Mouse (Mus musculus): ENCODE measurements around the gene Crybg2. TPM values are rescaled to one million over a fixed set of nuclear protein-coding genes. Genes with fewer than 3 reads are reported as not detected.
A peak's percentile ranks its signal among the peaks of the same experiment; 100 is the strongest.

Crybg2 gene
- polyA plus RNA-seq, 1 experiment, result not detected

DNA sequence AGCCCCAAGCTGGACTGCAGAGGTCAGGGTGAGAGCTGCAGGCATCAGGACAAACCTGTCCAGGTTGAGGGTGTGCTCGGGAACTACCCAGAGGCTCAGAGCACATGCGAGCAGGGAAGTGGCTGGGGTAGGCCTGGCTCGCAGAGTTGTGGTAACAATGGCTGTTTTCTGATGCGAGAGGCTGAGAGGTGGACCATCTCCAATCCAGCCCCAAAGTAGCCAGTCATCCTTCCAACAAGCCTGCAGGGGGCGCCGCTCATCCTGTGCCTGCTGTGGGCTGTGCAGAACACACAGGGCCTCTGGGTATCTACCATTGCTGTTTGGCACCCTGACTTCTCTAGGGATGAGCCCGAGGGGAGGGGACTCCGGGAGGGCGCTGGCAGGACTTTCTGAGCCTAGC lies 59.0 kb downstream of the Crybg2 start:
- H3ac ChIP-seq (ENCODE audit: control insufficient read depth, insufficient read length, low read depth), result no peak overlapping the region
- no peaks in the 10 kb centered on the region for H3K79me2 ChIP-seq (ENCODE audit: control insufficient read depth, insufficient read depth)
- TF ChIP-seq CEBPB (IDR thresholded peaks at IDR 0.05; ENCODE audit: low read depth) (no peak), FOSL1 (IDR thresholded peaks at IDR 0.05; ENCODE audit: insufficient read depth, low read length, poor library complexity, severe bottlenecking) (no peak), USF1 (IDR thresholded peaks at IDR 0.05; ENCODE audit: low read depth) (no peak), CTCF (IDR thresholded peaks at IDR 0.05; ENCODE audit: control insufficient read depth, insufficient read depth, insufficient read length) (peak; percentile 15)
- no peaks in the 10 kb centered on the region for H3K79me3 ChIP-seq (ENCODE audit: low read depth)
- no peak overlapping the region for H3K4me3 ChIP-seq (ENCODE audit: insufficient read depth, poor library complexity, severe bottlenecking)
- no peaks in the 10 kb centered on the region for H3K36me3 ChIP-seq (ENCODE audit: control insufficient read depth, insufficient read depth)
- no peaks in the 10 kb centered on the region for H3K27me3 ChIP-seq (ENCODE audit: control insufficient read depth, insufficient read depth, insufficient read length)

- Histone ChIP-seq H3K79me3 (ENCODE audit: low read depth) (no peaks in the 10 kb centered on the region), H3K27me3 (ENCODE audit: control insufficient read depth, insufficient read depth, insufficient read length) (no peaks in the 10 kb centered on the region), H3K36me3 (ENCODE audit: control insufficient read depth, insufficient read depth) (no peaks in the 10 kb centered on the region), H3K4me3 (ENCODE audit: insufficient read depth, poor library complexity, severe bottlenecking) (no peak overlapping the region), H3K79me2 (ENCODE audit: control insufficient read depth, insufficient read depth) (no peaks in the 10 kb centered on the region), H3ac (ENCODE audit: control insufficient read depth, insufficient read length, low read depth) (no peak overlapping the region)
- no peak for TF ChIP-seq MYOG (IDR thresholded peaks at IDR 0.05; ENCODE audit: control insufficient read depth, extremely low read depth, insufficient read length)
- no peak for TF ChIP-seq FOSL1 (IDR thresholded peaks at IDR 0.05; ENCODE audit: insufficient read depth, low read length, poor library complexity, severe bottlenecking)
- no peak for TF ChIP-seq CEBPB (IDR thresholded peaks at IDR 0.05; ENCODE audit: low read depth)
- no peak for TF ChIP-seq MAX (IDR thresholded peaks at IDR 0.05)
- no peak for TF ChIP-seq MYOD1 (IDR thresholded peaks at IDR 0.05; ENCODE audit: control insufficient read depth, insufficient read length, low read depth)
- TF ChIP-seq CTCF (IDR thresholded peaks at IDR 0.05; ENCODE audit: control insufficient read depth, insufficient read depth, insufficient read length), result no peak
- no peak for TF ChIP-seq USF1 (IDR thresholded peaks at IDR 0.05; ENCODE audit: low read depth)
Measured at GRCm38 (mm10) chr4:134120192-134120805, 59.7 kb downstream of the Crybg2 start.

DNA sequence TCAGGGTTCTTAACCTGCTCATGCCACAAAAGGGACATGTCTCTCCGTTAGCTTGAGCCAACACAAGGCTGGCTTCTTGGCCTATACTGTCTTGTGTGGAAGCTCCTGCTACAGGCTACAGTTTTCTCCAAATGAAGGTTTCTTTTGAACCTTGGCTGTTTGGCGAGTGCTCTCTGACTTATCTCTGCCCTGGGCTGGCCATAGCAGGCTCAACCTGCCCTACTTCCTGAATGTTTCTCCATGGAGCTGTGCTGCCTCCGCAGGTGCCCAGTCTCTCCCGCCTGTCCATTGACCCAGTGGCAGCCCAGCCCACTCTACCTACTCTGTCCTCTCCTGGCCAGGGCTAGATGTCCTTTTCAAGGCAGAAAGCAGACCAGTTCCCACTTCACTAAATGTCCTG lies 60.3 kb downstream of the Crybg2 start:
- Histone ChIP-seq H3ac (ENCODE audit: control insufficient read depth, insufficient read length, low read depth) (no peak overlapping the region), H3K79me3 (ENCODE audit: low read depth) (no peaks in the 10 kb centered on the region), H3K27me3 (ENCODE audit: control insufficient read depth, insufficient read depth, insufficient read length) (no peaks in the 10 kb centered on the region), H3K79me2 (ENCODE audit: control insufficient read depth, insufficient read depth) (no peaks in the 10 kb centered on the region), H3K4me3 (ENCODE audit: insufficient read depth, poor library complexity, severe bottlenecking) (no peak overlapping the region), H3K36me3 (ENCODE audit: control insufficient read depth, insufficient read depth) (peaks cover under 1% of the 10 kb centered on the region)
- no peak for TF ChIP-seq CEBPB (IDR thresholded peaks at IDR 0.05; ENCODE audit: low read depth)
- no peak for TF ChIP-seq CTCF (IDR thresholded peaks at IDR 0.05; ENCODE audit: control insufficient read depth, insufficient read depth, insufficient read length)
- TF ChIP-seq MYOD1 (IDR thresholded peaks at IDR 0.05; ENCODE audit: control insufficient read depth, insufficient read length, low read depth), result no peak
- TF ChIP-seq USF1 (IDR thresholded peaks at IDR 0.05; ENCODE audit: low read depth), result no peak
- TF ChIP-seq MYOG (IDR thresholded peaks at IDR 0.05; ENCODE audit: control insufficient read depth, extremely low read depth, insufficient read length), result no peak
- no peak for TF ChIP-seq FOSL1 (IDR thresholded peaks at IDR 0.05; ENCODE audit: insufficient read depth, low read length, poor library complexity, severe bottlenecking)
- TF ChIP-seq MAX (IDR thresholded peaks at IDR 0.05), result no peak

DNA sequence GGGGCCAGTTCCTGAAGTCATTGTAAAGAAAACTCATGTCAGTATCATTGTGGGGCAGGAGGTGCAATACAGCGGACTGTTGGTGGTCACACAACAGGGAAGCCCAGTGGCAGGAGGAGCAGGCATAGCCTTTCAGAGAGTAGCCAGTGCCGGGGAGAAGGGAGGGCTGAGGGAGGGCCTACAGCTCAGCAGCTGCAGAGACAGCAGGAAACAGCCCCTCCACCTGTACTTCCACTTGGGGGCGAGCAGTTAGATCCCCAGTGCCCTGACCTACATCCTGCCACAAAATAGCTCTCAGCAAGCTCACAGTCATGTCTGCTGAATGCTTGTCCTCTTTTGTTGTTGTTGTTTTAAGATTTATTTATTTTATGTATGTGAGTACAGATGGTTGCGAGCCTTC lies 61.0 kb downstream of the Crybg2 start:
- H3K4me3 ChIP-seq (ENCODE audit: insufficient read depth, poor library complexity, severe bottlenecking), result no peak overlapping the region
- no peaks in the 10 kb centered on the region for H3K79me3 ChIP-seq (ENCODE audit: low read depth)
- H3K36me3 ChIP-seq (ENCODE audit: control insufficient read depth, insufficient read depth), result peaks cover 5% of the 10 kb centered on the region
- no peaks in the 10 kb centered on the region for H3K27me3 ChIP-seq (ENCODE audit: control insufficient read depth, insufficient read depth, insufficient read length)
- no peaks in the 10 kb centered on the region for H3K79me2 ChIP-seq (ENCODE audit: control insufficient read depth, insufficient read depth)
- no peak overlapping the region for H3ac ChIP-seq (ENCODE audit: control insufficient read depth, insufficient read length, low read depth)
- TF ChIP-seq MAX (IDR thresholded peaks at IDR 0.05) (no peak), FOSL1 (IDR thresholded peaks at IDR 0.05; ENCODE audit: insufficient read depth, low read length, poor library complexity, severe bottlenecking) (no peak), MYOD1 (IDR thresholded peaks at IDR 0.05; ENCODE audit: control insufficient read depth, insufficient read length, low read depth) (no peak), MYOG (IDR thresholded peaks at IDR 0.05; ENCODE audit: control insufficient read depth, extremely low read depth, insufficient read length) (no peak), CTCF (IDR thresholded peaks at IDR 0.05; ENCODE audit: control insufficient read depth, insufficient read depth, insufficient read length) (no peak), USF1 (IDR thresholded peaks at IDR 0.05; ENCODE audit: low read depth) (no peak)

GRCm38 (mm10) chr4:134122281-134122680 lies 61.7 kb downstream of the Crybg2 start:
- TF ChIP-seq FOSL1 (IDR thresholded peaks at IDR 0.05; ENCODE audit: insufficient read depth, low read length, poor library complexity, severe bottlenecking), result no peak
- TF ChIP-seq MAX (IDR thresholded peaks at IDR 0.05), result no peak
- no peak for TF ChIP-seq MYOG (IDR thresholded peaks at IDR 0.05; ENCODE audit: control insufficient read depth, extremely low read depth, insufficient read length)
- no peak for TF ChIP-seq CTCF (IDR thresholded peaks at IDR 0.05; ENCODE audit: control insufficient read depth, insufficient read depth, insufficient read length)
- TF ChIP-seq CEBPB (IDR thresholded peaks at IDR 0.05; ENCODE audit: low read depth), result no peak
- TF ChIP-seq USF1 (IDR thresholded peaks at IDR 0.05; ENCODE audit: low read depth), result no peak
- no peak for TF ChIP-seq MYOD1 (IDR thresholded peaks at IDR 0.05; ENCODE audit: control insufficient read depth, insufficient read length, low read depth)
- H3K79me3 ChIP-seq (ENCODE audit: low read depth), result peaks cover 1% of the 10 kb centered on the region

DNA sequence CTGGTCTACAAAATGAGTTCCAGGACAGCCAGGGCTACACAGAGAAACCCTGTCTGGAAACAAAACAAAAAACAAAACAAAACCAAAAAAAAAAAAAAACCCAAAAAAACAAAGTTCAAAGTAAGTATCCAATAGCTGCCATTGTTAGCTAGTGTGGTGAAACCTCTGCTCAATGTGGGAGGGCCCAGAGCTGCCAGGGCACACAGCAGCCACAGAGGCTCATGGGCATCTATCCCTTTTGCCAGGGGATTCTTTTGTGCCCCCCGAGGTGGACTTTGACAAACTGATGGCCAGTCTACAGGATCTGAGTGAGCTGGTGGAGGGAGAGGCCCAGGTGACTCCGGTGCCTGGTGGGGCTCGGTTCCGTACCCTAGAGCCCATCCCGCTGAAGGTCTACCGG lies 62.5 kb downstream of the Crybg2 start:
- Histone ChIP-seq H3ac (ENCODE audit: control insufficient read depth, insufficient read length, low read depth) (no peak overlapping the region), H3K4me3 (ENCODE audit: insufficient read depth, poor library complexity, severe bottlenecking) (no peak overlapping the region), H3K79me2 (ENCODE audit: control insufficient read depth, insufficient read depth) (peaks cover 13% of the 10 kb centered on the region), H3K79me3 (ENCODE audit: low read depth) (peaks cover 8% of the 10 kb centered on the region), H3K27me3 (ENCODE audit: control insufficient read depth, insufficient read depth, insufficient read length) (no peaks in the 10 kb centered on the region), H3K36me3 (ENCODE audit: control insufficient read depth, insufficient read depth) (peaks cover 5% of the 10 kb centered on the region)
- TF ChIP-seq MYOG (IDR thresholded peaks at IDR 0.05; ENCODE audit: control insufficient read depth, extremely low read depth, insufficient read length), result no peak
- TF ChIP-seq USF1 (IDR thresholded peaks at IDR 0.05; ENCODE audit: low read depth), result no peak
- no peak for TF ChIP-seq FOSL1 (IDR thresholded peaks at IDR 0.05; ENCODE audit: insufficient read depth, low read length, poor library complexity, severe bottlenecking)
- no peak for TF ChIP-seq MYOD1 (IDR thresholded peaks at IDR 0.05; ENCODE audit: control insufficient read depth, insufficient read length, low read depth)
- TF ChIP-seq CTCF (IDR thresholded peaks at IDR 0.05; ENCODE audit: control insufficient read depth, insufficient read depth, insufficient read length), result no peak
- TF ChIP-seq MAX (IDR thresholded peaks at IDR 0.05), result no peak
- TF ChIP-seq CEBPB (IDR thresholded peaks at IDR 0.05; ENCODE audit: low read depth), result no peak

More at GRCm38 (mm10) chr4:134122281-134122680, 61.7 kb downstream of the Crybg2 start:
- Histone ChIP-seq H3K79me2 (ENCODE audit: control insufficient read depth, insufficient read depth) (peaks cover 4% of the 10 kb centered on the region), H3K4me3 (ENCODE audit: insufficient read depth, poor library complexity, severe bottlenecking) (no peak overlapping the region), H3ac (ENCODE audit: control insufficient read depth, insufficient read length, low read depth) (no peak overlapping the region), H3K36me3 (ENCODE audit: control insufficient read depth, insufficient read depth) (peaks cover 5% of the 10 kb centered on the region), H3K27me3 (ENCODE audit: control insufficient read depth, insufficient read depth, insufficient read length) (no peaks in the 10 kb centered on the region)
